27 mouse cellular contexts compared by ENCODE assay signal in the genomic region with DNA sequence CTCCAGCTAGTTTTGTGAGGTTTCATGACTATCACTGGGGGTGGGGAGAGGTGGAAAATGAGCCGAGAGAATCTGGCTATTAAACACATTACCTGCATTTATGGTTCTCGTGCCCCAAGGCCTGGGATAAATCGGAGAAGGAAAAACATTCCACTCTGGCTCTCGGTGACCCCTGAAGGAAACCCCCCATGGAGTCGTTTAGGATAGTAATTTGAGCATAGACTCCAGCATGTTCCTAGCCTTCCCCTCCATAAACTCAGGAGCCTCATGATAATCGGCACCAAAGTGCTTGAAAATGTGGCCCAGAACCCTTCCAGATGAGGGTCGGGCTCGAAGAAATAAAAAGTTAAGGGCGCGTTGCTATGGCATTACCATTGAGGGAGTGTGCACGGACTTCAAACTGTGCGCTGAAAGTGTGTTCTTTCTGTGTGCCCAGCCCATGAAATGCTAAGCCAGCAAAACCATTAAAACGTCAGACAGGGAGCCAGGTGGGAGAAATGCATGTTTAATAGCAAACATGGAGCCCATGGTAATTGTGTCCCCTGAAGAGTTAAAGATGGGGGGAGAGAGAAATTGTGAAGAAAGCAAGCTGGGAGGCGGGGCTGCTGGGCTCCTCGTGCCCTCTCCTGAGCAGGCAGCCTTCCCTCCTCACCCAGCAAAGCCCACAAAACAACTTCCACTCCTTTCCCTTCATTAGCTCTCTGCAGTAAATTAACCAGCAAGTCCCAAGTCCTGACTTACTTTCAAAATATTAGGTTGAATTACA.
A peak's percentile ranks its signal among the peaks of the same experiment; 100 is the strongest.
DNase-seq lines count a peak whose midpoint lies in the region; ATAC-seq lines count a peak whose summit lies in the region.
"Had no signal": no experiment of that assay in that cellular context is flagged by ENCODE, and none has a peak within 500 bp of the region (broad histone marks: within the 10 kb centered on the region; RNA-seq: fewer than 3 reads in every experiment).

No protein-coding gene starts in this region.

- 20% methylated on average over 15 of the region's 15 CpGs for WGBS in kidney, embryonic 16.5 days
- 24% methylated on average over 15 of the region's 15 CpGs for WGBS in limb, embryonic 11.5 days

- ATAC-seq in kidney, embryonic 16.5 days (ENCODE audit: low FRiP score, low TSS enrichment), result peak; percentile 78
- ATAC-seq in limb, embryonic 11.5 days (ENCODE audit: insufficient number of reproducible peaks, low FRiP score, low TSS enrichment, low read depth), result peak; percentile 57; the same call in 1 of the 2 replicates
- ATAC-seq: forebrain, embryonic 16.5 days; Patski had no signal

- H3K4me2 ChIP-seq in kidney, embryonic 16.5 days (replicated peaks; ENCODE audit: low read depth, low read length), result peak overlapping the region; percentile 32
- peak overlapping the region; percentile 25 for H3K4me2 ChIP-seq in limb, embryonic 11.5 days (ENCODE audit: low read depth, severe bottlenecking)
- H3K4me2 ChIP-seq: heart, embryonic 13.5 days; hindbrain, embryonic 15.5 days; liver, embryonic 11.5 days; midbrain, embryonic 12.5 days had no signal

- no peaks in the 10 kb centered on the region for H3K27me3 ChIP-seq in kidney, embryonic 16.5 days (ENCODE audit: insufficient read depth, low read length)
- no peaks in the 10 kb centered on the region for H3K27me3 ChIP-seq in limb, embryonic 11.5 days (ENCODE audit: control insufficient read depth, insufficient read depth, low read length)
- H3K27me3 ChIP-seq: CH12.LX; heart, embryonic 13.5 days; hindbrain, embryonic 15.5 days; midbrain, embryonic 12.5 days had no signal

- no peaks in the 10 kb centered on the region for H3K9me3 ChIP-seq in kidney, embryonic 16.5 days (ENCODE audit: low read length)
- no peaks in the 10 kb centered on the region for H3K9me3 ChIP-seq in limb, embryonic 11.5 days (ENCODE audit: control insufficient read depth, low read length)
- H3K9me3 ChIP-seq: heart, embryonic 13.5 days; hindbrain, embryonic 15.5 days; midbrain, embryonic 12.5 days had no signal

- peak overlapping the region; percentile 28; the same call in 1 of the 2 replicates for H3K27ac ChIP-seq in kidney, embryonic 16.5 days (ENCODE audit: low read length)
- H3K27ac ChIP-seq in limb, embryonic 11.5 days (replicated peaks; ENCODE audit: low read depth, low read length), result peak overlapping the region; percentile 49
- H3K27ac ChIP-seq: heart, embryonic 13.5 days; hindbrain, embryonic 15.5 days; midbrain, embryonic 12.5 days had no signal

- no peak overlapping the region for H3K4me3 ChIP-seq in kidney, embryonic 16.5 days (ENCODE audit: low read length)
- H3K4me3 ChIP-seq in limb, embryonic 11.5 days (ENCODE audit: low read depth, low read length), result no peak overlapping the region
- H3K4me3 ChIP-seq: erythroblast, embryonic 14.5 days; heart, embryonic 13.5 days; hindbrain, embryonic 15.5 days; midbrain, embryonic 12.5 days had no signal

- DNase-seq in embryo, embryonic 10.5 days (ENCODE audit: low spot score), result peak; percentile 45
- no peak for DNase-seq in embryo, embryonic 9.5 days (ENCODE audit: extremely low spot score)
- no peak for DNase-seq in kidney, postnatal 36 days
- peak; percentile 56 for DNase-seq in limb, embryonic 11.5 days (ENCODE audit: low spot score)
- DNase-seq in mesoderm, embryonic 11.5 days (ENCODE audit: low read depth, low spot score), result peak; percentile 53
- no peak for DNase-seq in frontal cortex, postnatal 36 days (ENCODE audit: low spot score in 2 of 2)
- DNase-seq in adrenal gland, adult (ENCODE audit: inconsistent age in 2 of 2, low spot score in 1 of 2), result no peak
- DNase-seq: adrenal gland, postnatal 25 days; cerebellum, adult 11-12 months; cerebellum, adult 9-11 months; gastrocnemius, postnatal 10 days; heart, postnatal 10 days; kidney, adult 8-10 months; layer of hippocampus, adult 9-11 months; lung, postnatal 36 days; right cerebral cortex, postnatal 14 days; thymus, postnatal 4 days had no signal

- peaks cover 14% of the 10 kb centered on the region for H3K4me1 ChIP-seq in kidney, embryonic 16.5 days (ENCODE audit: insufficient read depth, low read length)
- peaks cover 17% of the 10 kb centered on the region for H3K4me1 ChIP-seq in limb, embryonic 11.5 days (ENCODE audit: control insufficient read depth, insufficient read depth, low read length)
- H3K4me1 ChIP-seq: hindbrain, embryonic 15.5 days had no signal

- H3K36me3 ChIP-seq in kidney, embryonic 16.5 days (ENCODE audit: insufficient read depth, low read length), result no peaks in the 10 kb centered on the region
- no peaks in the 10 kb centered on the region for H3K36me3 ChIP-seq in limb, embryonic 11.5 days (ENCODE audit: control insufficient read depth, insufficient read depth, low read length)
- H3K36me3 ChIP-seq: G1E; heart, embryonic 13.5 days; hindbrain, embryonic 15.5 days; midbrain, embryonic 12.5 days had no signal

- no peak overlapping the region for H3K9ac ChIP-seq in kidney, embryonic 16.5 days (replicated peaks; ENCODE audit: low read length)
- H3K9ac ChIP-seq in limb, embryonic 11.5 days (ENCODE audit: low read length), result no peak overlapping the region
- H3K9ac ChIP-seq: heart, embryonic 13.5 days; hindbrain, embryonic 15.5 days; midbrain, embryonic 12.5 days had no signal

Comparison
In these comparisons a context has a peak if more than half of its experiments do, and no peak if none do; other contexts are left out.
1. DNase-seq: peak in embryo, embryonic 10.5 days (single experiment), limb, embryonic 11.5 days (single experiment) and mesoderm, embryonic 11.5 days (single experiment); none in embryo, embryonic 9.5 days (single experiment), kidney, postnatal 36 days (0 of 2), frontal cortex, postnatal 36 days (0 of 2) and adrenal gland, adult (0 of 2).